Mouse (Mus musculus) limb, embryonic 11.5 days (tissue): ENCODE measurements around the gene Zfp800. TPM values are rescaled to one million over a fixed set of nuclear protein-coding genes. Genes with fewer than 3 reads are reported as not detected.
A peak's percentile ranks its signal among the peaks of the same experiment; 100 is the strongest.

Source experiments
- ATAC-seq: fragments of 200-750 bp; cut with Nextera tagmentation; 2 replicates; pipeline ENCODE4 v1.8.0; 2017; ENCODE audit warnings: low read depth; ENCODE audit not compliant: insufficient number of reproducible peaks, low FRiP score, low TSS enrichment
- DNase-seq: peaks from one replicate; pipeline ENCODE4 v3.0.0-alpha.2; 2015; ENCODE audit warnings: low spot score
- H3K27ac ChIP-seq: fragments of 300-500 bp; sonication (generic); replicated peaks from 2 replicates; pipeline ENCODE4 v1.5.1; 2014; ENCODE audit warnings: low read depth, mild to moderate bottlenecking, low read length
- H3K27me3 ChIP-seq: fragments of 300-500 bp; sonication (generic); 2 replicates; pipeline ENCODE4 v1.6.1; 2014; ENCODE audit warnings: mild to moderate bottlenecking, low read length, mixed read lengths; ENCODE audit not compliant: control insufficient read depth, insufficient read depth
- H3K36me3 ChIP-seq: fragments of 300-500 bp; sonication (generic); 2 replicates; pipeline ENCODE4 v1.6.1; 2014; ENCODE audit warnings: mild to moderate bottlenecking, low read length, moderate library complexity, mixed read lengths; ENCODE audit not compliant: control insufficient read depth, insufficient read depth
- H3K4me1 ChIP-seq: fragments of 300-500 bp; sonication (generic); 2 replicates; pipeline ENCODE4 v1.6.1; 2014; ENCODE audit warnings: low read length, mixed read lengths; ENCODE audit not compliant: control insufficient read depth, insufficient read depth
- H3K4me2 ChIP-seq: fragments of 300-500 bp; sonication (generic); 2 replicates; pipeline ENCODE4 v1.6.1; 2014; ENCODE audit warnings: low read depth, mild to moderate bottlenecking, moderate library complexity; ENCODE audit not compliant: severe bottlenecking
- H3K4me3 ChIP-seq: fragments of 300-500 bp; sonication (generic); 2 replicates; pipeline ENCODE4 v1.5.1; 2014; ENCODE audit warnings: low read depth, low read length
- H3K9ac ChIP-seq: fragments of 300-500 bp; sonication (generic); 2 replicates; pipeline ENCODE4 v1.6.1; 2014; ENCODE audit warnings: mild to moderate bottlenecking, low read length
- H3K9me3 ChIP-seq: fragments of 300-500 bp; sonication (generic); 2 replicates; pipeline ENCODE4 v1.6.1; 2016; ENCODE audit warnings: low read length; ENCODE audit not compliant: control insufficient read depth
- WGBS: fragments of 180-500 bp; shearing (Covaris S2); extraction: QIAGEN DNeasy Blood & Tissue Kit; methylation state at CpG from one replicate; pipeline ENCODE4 v1.1.7; 2014; 5-methylcytosine and 5-hydroxymethylcytosine counted together
- polyA plus RNA-seq: library from polyadenylated mRNA; unstranded; fragments of >200 nt; fragmentation: Nextera tagmentation; extraction: Ambion mirVana; gene quantifications from 2 replicates; pipeline ENCODE4 v1.2.1, GENCODE M21; 2014

The Zfp800 gene
- polyA plus RNA-seq, 1 experiment from 2014 or later: 14.6 TPM

DNA sequence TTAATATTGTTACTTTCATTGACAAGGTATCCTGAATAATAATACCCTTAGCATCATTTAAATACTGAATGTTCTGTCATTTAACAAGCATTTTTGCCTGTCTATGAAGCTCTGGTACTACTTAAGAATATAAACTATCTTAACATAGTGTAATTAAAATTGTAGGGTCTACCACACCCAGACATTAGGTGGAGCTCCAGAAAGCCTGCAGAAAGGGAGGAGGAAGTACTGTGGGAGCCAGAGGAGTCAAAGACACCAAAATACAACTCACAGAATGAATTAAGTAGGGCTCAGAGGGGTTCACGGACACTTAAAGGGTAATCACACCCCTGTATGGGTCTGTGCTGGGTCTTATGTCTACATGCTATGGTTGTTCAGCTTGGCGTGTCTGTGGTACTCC is 149.6 kb downstream of the Zfp800 start:
- Histone ChIP-seq H3K27ac (no peak overlapping the region), H3K27me3 (no peaks in the 10 kb centered on the region), H3K9ac (no peak overlapping the region), H3K4me1 (no peaks in the 10 kb centered on the region), H3K4me3 (no peak overlapping the region), H3K36me3 (no peaks in the 10 kb centered on the region), H3K4me2 (no peak overlapping the region), H3K9me3 (no peaks in the 10 kb centered on the region)
- no peak for ATAC-seq
- no peak for DNase-seq
- WGBS: 85% methylated on average over 2 of the region's 2 CpGs

DNA sequence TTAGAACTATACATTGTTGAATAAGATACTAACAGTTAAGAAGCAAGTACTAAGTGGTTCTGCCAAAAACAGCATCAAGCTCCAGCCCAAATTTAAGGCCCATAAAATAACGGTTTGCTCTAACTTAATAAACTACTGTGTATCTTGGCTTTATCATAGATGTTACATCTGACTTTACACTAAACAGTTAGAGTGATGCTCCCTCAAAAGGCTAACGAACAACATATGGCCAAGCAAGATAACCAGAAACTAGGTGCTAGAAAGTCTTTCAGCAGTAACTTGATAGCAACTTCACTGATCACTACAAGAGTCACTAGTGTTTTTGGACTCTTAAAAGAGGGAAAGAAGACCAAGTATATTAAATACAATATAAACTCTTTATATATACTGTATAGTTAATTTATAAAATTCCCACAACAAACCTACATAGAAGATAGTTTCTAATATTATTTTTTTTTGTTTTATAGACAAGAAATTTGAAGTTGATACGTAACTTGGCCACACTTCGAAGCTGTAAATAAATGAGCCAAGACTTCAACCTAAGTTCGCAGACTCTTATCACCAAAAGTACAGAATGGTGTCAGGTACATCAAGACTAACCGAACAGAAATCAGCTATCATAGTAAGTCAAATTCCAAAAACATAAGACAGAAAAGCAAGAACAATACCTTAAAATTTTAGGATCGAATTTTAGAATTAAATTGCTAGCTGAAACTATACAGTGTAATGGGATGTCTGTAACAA is 165.0 kb downstream of the Zfp800 start:
- DNase-seq (no peak), ATAC-seq (no peak)
- no peak overlapping the region for H3K4me2 ChIP-seq
- H3K4me3 ChIP-seq: no peak overlapping the region
- 90% methylated on average over 7 of the region's 7 CpGs for WGBS
- no peak overlapping the region for H3K27ac ChIP-seq
- no peaks in the 10 kb centered on the region for H3K9me3 ChIP-seq
- H3K9ac ChIP-seq: no peak overlapping the region
- no peaks in the 10 kb centered on the region for H3K27me3 ChIP-seq
- no peaks in the 10 kb centered on the region for H3K36me3 ChIP-seq
- H3K4me1 ChIP-seq: no peaks in the 10 kb centered on the region

DNA sequence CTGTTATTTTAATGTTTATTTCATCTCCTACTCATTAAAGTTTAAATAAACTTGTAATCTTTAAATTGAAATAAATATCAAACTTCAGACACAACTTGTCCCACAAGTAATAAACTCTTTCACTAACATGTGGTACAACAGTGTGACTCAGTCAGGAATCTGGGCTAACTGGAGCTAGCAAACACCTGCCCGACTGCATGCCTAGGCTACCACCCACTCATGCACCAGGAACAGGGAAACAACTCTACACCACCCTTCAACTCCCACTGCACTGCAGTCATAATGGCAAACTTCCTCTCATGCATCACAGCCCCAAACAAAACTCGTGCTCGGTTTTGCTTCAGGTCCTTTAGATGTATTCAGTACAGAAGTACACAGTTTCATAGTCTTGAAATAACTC is 169.7 kb downstream of the Zfp800 start:
- WGBS: 89% methylated on average over 3 of the region's 3 CpGs
- no peak overlapping the region for H3K27ac ChIP-seq
- no peaks in the 10 kb centered on the region for H3K27me3 ChIP-seq
- no peak overlapping the region for H3K9ac ChIP-seq
- H3K4me2 ChIP-seq: no peak overlapping the region
- no peaks in the 10 kb centered on the region for H3K4me1 ChIP-seq
- ATAC-seq: no peak
- no peak overlapping the region for H3K4me3 ChIP-seq
- no peaks in the 10 kb centered on the region for H3K9me3 ChIP-seq
- DNase-seq: no peak
- H3K36me3 ChIP-seq: no peaks in the 10 kb centered on the region

- DNase-seq (no peak), ATAC-seq (no peak)
- Histone ChIP-seq H3K9me3 (no peaks in the 10 kb centered on the region), H3K9ac (no peak overlapping the region), H3K4me3 (no peak overlapping the region), H3K27me3 (no peaks in the 10 kb centered on the region), H3K4me1 (no peaks in the 10 kb centered on the region), H3K27ac (no peak overlapping the region), H3K36me3 (no peaks in the 10 kb centered on the region), H3K4me2 (no peak overlapping the region)
- WGBS: 95% methylated on average over 4 of the region's 4 CpGs
These were observed 176.8 kb downstream of the Zfp800 start for GRCm38 (mm10) chr6:28221017-28221416.

GRCm38 (mm10) chr6:28218386-28218785 is 179.4 kb downstream of the Zfp800 start:
- ATAC-seq (no peak), DNase-seq (no peak)
- no peak overlapping the region for H3K27ac ChIP-seq
- H3K9ac ChIP-seq: no peak overlapping the region
- no peaks in the 10 kb centered on the region for H3K36me3 ChIP-seq
- no peak overlapping the region for H3K4me3 ChIP-seq
- 91% methylated on average over 8 of the region's 8 CpGs for WGBS
- H3K27me3 ChIP-seq: no peaks in the 10 kb centered on the region
- no peaks in the 10 kb centered on the region for H3K4me1 ChIP-seq
- no peak overlapping the region for H3K4me2 ChIP-seq
- no peaks in the 10 kb centered on the region for H3K9me3 ChIP-seq

DNA sequence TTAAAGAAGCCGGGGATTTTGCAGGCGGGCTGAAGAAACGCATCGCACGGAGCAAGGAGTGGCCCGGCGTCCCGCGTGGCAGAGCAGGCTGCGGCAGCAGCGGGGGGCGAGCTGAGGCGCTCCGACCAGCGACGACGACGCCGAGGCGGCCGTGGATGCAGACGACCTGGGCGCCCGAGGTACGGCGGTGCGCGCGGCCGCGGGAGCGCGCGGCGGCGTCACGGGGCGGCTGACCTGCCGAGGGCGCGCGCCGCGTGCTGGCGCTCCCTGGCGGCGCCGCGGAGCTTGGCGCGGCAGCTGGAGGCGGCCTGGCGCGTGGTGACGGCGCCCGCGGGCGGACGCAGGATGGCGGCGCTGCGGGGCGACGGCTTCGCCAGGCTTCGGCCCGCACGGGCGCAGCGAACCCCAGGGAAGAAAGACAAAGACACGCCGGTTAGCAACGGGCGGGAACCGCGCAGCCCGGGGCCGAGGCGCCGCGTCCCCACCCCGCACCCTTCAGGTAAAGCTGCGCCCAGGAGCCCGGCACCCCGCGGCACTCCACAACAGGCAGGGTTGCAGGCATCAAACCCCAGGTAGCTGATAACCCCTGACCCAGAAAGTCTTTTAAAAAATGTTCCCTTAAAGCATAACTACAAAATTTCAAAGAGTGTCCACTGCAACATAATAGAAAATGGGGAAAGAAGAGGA is 182.4 kb downstream of the Zfp800 start:
- Histone ChIP-seq H3K27me3 (no peaks in the 10 kb centered on the region), H3K36me3 (no peaks in the 10 kb centered on the region), H3K4me1 (no peaks in the 10 kb centered on the region), H3K4me2 (peak overlapping the region; percentile 73), H3K9me3 (no peaks in the 10 kb centered on the region), H3K27ac (no peak overlapping the region), H3K9ac (peak overlapping the region; percentile 73), H3K4me3 (peak overlapping the region; percentile 42)
- DNase-seq (peak; percentile 77), ATAC-seq (peak; percentile 85)
- WGBS: under 1% methylated on average over 84 of the region's 87 CpGs

DNA sequence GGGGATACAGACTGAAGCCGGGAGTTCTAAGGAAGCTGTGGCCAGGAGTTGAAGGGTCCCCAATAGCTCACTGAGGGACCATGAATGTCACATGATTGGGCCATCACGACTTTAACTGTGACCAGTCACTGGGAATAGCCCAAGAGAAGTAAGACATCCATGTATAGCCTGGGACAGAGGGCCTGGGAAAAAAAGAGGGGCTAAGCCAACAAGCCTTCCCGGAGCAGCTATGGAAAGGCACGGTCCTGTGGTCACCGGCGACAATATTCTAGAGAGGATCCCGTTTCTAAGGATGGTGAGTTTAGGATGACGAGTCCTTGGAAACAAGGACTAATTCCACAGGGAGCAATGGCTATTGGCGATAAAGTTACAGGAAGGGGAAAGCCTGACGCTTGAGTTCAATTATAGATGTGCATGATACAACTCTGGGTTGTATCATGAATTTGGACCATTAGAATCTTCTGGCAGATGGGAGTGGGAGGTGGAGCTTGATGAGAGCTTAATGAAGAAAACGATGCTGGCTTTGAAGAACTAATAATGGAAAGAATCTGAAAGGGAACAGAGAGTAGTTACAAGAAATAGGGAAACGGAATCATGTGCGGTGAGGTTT is 183.0 kb downstream of the Zfp800 start:
- Histone ChIP-seq H3K9ac (peak overlapping the region; percentile 73), H3K4me3 (peak overlapping the region; percentile 42), H3K27ac (no peak overlapping the region), H3K4me1 (no peaks in the 10 kb centered on the region), H3K4me2 (peak overlapping the region; percentile 73), H3K27me3 (no peaks in the 10 kb centered on the region), H3K9me3 (no peaks in the 10 kb centered on the region), H3K36me3 (no peaks in the 10 kb centered on the region)
- ATAC-seq (peak; percentile 44; the same call in 1 of the 2 replicates), DNase-seq (no peak)
- WGBS: 33% methylated on average over 13 of the region's 13 CpGs

- ATAC-seq (no peak), DNase-seq (no peak)
- H3K36me3 ChIP-seq: no peaks in the 10 kb centered on the region
- H3K27me3 ChIP-seq: no peaks in the 10 kb centered on the region
- 44% methylated on average over 4 of the region's 4 CpGs for WGBS
- no peak overlapping the region for H3K9ac ChIP-seq
- no peaks in the 10 kb centered on the region for H3K9me3 ChIP-seq
- H3K4me3 ChIP-seq: no peak overlapping the region
- no peaks in the 10 kb centered on the region for H3K4me1 ChIP-seq
- no peak overlapping the region for H3K27ac ChIP-seq
- no peak overlapping the region for H3K4me2 ChIP-seq
These were observed 194.4 kb downstream of the Zfp800 start for GRCm38 (mm10) chr6:28203454-28203853.
